Mouse (Mus musculus): ENCODE results near the gene Ttll9. TPM values are rescaled to one million over a fixed set of nuclear protein-coding genes. Genes with fewer than 3 reads are reported as not detected.

Ttll9 gene
- polyA plus RNA-seq, 1 experiment from 2014 or later: 5.5 TPM

- H3K27me3 ChIP-seq: no peaks in the 10 kb centered on the region
- H3K9me3 ChIP-seq: no peaks in the 10 kb centered on the region
- no peak for ATAC-seq (ENCODE audit: low FRiP score)
- no peak overlapping the region for H3K9ac ChIP-seq
- H3K4me1 ChIP-seq (replicated peaks): no peaks in the 10 kb centered on the region
- no peaks in the 10 kb centered on the region for H3K36me3 ChIP-seq
- H3K27ac ChIP-seq: no peak overlapping the region
- H3K4me3 ChIP-seq: no peak overlapping the region
- 78% methylated on average over 4 of the region's 4 CpGs for WGBS
- no peak overlapping the region for H3K4me2 ChIP-seq
Observed at GRCm38 (mm10) chr2:152997046-152997445, 34.8 kb downstream of the Ttll9 start.

GRCm38 (mm10) chr2:153002492-153003248, 40.4 kb downstream of the Ttll9 start:
- H3K9me3 ChIP-seq: no peaks in the 10 kb centered on the region
- 87% methylated on average over 15 of the region's 15 CpGs for WGBS
- no peak overlapping the region for H3K27ac ChIP-seq
- ATAC-seq (ENCODE audit: low FRiP score): no peak
- no peak overlapping the region for H3K9ac ChIP-seq
- no peak overlapping the region for H3K4me2 ChIP-seq
- no peaks in the 10 kb centered on the region for H3K27me3 ChIP-seq
- H3K4me1 ChIP-seq (replicated peaks): peaks cover 5% of the 10 kb centered on the region
- no peak overlapping the region for H3K4me3 ChIP-seq
- H3K36me3 ChIP-seq: peaks cover 19% of the 10 kb centered on the region

- H3K4me1 ChIP-seq (replicated peaks): peaks cover 5% of the 10 kb centered on the region
- no peaks in the 10 kb centered on the region for H3K9me3 ChIP-seq
- no peak overlapping the region for H3K9ac ChIP-seq
- H3K4me3 ChIP-seq: no peak overlapping the region
- H3K27me3 ChIP-seq: no peaks in the 10 kb centered on the region
- no peak overlapping the region for H3K27ac ChIP-seq
- H3K36me3 ChIP-seq: peaks cover 30% of the 10 kb centered on the region
- 47% methylated on average over 13 of the region's 13 CpGs for WGBS
- no peak overlapping the region for H3K4me2 ChIP-seq
- ATAC-seq (ENCODE audit: low FRiP score): no peak
Observed at GRCm38 (mm10) chr2:153003681-153004338, 41.5 kb downstream of the Ttll9 start.

GRCm38 (mm10) chr2:153005981-153006380, 43.7 kb downstream of the Ttll9 start:
- no peak overlapping the region for H3K9ac ChIP-seq
- 90% methylated on average over 3 of the region's 3 CpGs for WGBS
- no peak overlapping the region for H3K27ac ChIP-seq
- peaks cover 5% of the 10 kb centered on the region for H3K4me1 ChIP-seq (replicated peaks)
- H3K4me2 ChIP-seq: no peak overlapping the region
- H3K4me3 ChIP-seq: no peak overlapping the region
- H3K36me3 ChIP-seq: peaks cover 51% of the 10 kb centered on the region
- no peaks in the 10 kb centered on the region for H3K9me3 ChIP-seq
- no peaks in the 10 kb centered on the region for H3K27me3 ChIP-seq
- no peak for ATAC-seq (ENCODE audit: low FRiP score)

DNA sequence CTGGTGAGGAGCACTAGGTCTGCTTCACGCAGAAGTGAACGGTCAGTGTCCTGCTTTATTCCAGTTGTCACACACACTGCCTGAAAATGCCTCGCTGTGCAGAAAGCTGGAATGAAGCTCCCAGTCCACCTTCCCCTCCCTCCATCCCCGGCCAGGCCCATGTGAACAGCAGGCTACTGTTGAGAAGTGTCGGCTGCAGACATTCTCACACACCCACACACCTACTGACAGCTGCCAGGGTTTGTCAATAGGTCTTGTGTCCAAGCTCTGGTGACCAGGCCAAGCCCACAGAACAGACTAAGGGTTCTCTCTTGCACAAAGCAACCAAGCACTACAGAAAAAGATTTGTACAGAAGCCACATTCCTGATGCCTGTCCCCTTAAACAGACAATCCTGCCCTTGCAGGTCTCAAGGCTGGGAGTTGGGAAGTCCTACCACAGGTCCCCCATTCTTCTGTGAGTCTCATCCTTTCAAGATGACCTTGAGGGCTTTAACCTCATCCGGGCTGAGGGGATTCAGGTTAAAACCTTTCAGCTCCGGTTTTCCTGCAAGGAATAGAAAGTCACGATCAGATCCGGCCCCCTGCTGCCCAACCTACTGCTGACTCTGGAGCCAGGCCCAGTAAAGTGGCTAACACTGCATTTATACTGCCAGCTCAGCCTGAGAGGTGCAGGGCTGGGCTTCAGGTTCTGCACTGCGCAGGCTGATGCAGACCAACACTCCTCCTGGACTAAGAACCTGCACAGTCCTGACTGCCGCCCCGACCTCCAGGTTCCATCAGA, 47.1 kb downstream of the Ttll9 start:
- Histone ChIP-seq H3K27me3 (no peaks in the 10 kb centered on the region), H3K9ac (no peak overlapping the region), H3K4me1 (replicated peaks) (peaks cover 13% of the 10 kb centered on the region), H3K4me2 (no peak overlapping the region), H3K9me3 (no peaks in the 10 kb centered on the region), H3K36me3 (peaks cover 79% of the 10 kb centered on the region), H3K4me3 (no peak overlapping the region), H3K27ac (no peak overlapping the region)
- ATAC-seq (ENCODE audit: low FRiP score): no peak
- WGBS: 91% methylated on average over 12 of the region's 12 CpGs

GRCm38 (mm10) chr2:153013724-153014515, 51.6 kb downstream of the Ttll9 start:
- Histone ChIP-seq H3K9me3 (no peaks in the 10 kb centered on the region), H3K27me3 (peaks cover 15% of the 10 kb centered on the region), H3K36me3 (peaks cover 48% of the 10 kb centered on the region), H3K27ac (no peak overlapping the region), H3K9ac (peak overlapping the region; percentile 93), H3K4me2 (peak overlapping the region; percentile 96), H3K4me3 (peak overlapping the region; percentile 93), H3K4me1 (replicated peaks) (peaks cover 24% of the 10 kb centered on the region)
- ATAC-seq (ENCODE audit: low FRiP score): no peak
- 95% methylated on average over 11 of the region's 11 CpGs for WGBS

DNA sequence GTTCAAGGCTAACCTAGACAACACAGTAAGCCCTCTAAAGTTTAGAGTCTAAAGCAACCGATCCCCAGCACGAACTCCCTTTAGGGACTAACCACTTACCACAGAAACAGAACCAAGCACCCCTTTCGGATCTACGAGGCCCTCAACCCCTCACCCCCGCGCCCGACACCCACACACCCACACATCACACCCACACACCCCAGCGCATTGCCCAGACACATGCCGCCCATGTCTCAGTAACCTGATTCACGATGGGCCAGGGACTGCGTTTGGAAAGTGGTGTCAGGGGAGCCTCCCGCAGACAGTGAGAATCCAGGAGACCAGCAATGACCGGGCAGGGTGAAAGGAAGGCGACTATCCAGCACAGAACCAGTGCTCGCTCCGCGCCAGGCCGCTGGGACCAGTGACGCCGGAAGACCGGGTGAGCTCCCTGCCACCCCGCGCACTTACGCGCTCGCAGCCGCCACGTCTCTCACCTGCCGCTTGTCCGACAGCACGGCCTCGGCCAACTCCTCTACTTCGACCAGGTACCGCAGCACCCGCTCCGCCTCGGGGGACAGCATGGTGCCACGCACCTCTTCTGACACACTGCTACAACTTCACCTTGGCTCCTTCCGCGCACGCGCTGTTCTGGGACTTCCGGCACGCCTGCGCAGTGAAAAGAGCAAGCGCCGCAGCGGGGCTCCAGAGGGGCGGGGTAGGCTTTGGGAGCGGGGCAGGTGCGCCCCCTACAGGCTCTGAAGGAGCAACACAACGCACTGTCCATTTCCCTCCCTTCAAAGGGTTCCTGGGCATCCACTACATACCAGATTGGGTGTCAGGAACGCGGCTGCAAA, 52.7 kb downstream of the Ttll9 start, which contains the start of gene Pdrg1:
Gene Pdrg1, minus strand, starts transcription at position 670 of the 836 bp plus-strand sequence.
- H3K4me1 ChIP-seq (replicated peaks): peaks cover 24% of the 10 kb centered on the region
- WGBS: 2% methylated on average over 54 of the region's 54 CpGs
- peak within 1 kb of the TSS; percentile 55 for H3K27ac ChIP-seq
- H3K9ac ChIP-seq: peak within 1 kb of the TSS; percentile 93
- peak within 1 kb of the TSS; percentile 93 for H3K4me3 ChIP-seq
- H3K36me3 ChIP-seq: peaks cover 37% of the 10 kb centered on the region
- peak within 1 kb of the TSS; percentile 96 for H3K4me2 ChIP-seq
- no peaks in the 10 kb centered on the region for H3K9me3 ChIP-seq
- H3K27me3 ChIP-seq: peaks cover 15% of the 10 kb centered on the region
- peak; percentile 93 for ATAC-seq (ENCODE audit: low FRiP score)

- H3K4me3 ChIP-seq: peak overlapping the region; percentile 93; the same call in 1 of the 2 replicates
- peak overlapping the region; percentile 96 for H3K4me2 ChIP-seq
- WGBS: 43% methylated on average over 8 of the region's 8 CpGs
- H3K27ac ChIP-seq: peak overlapping the region; percentile 55
- peak overlapping the region; percentile 57 for H3K9ac ChIP-seq
- H3K9me3 ChIP-seq: no peaks in the 10 kb centered on the region
- H3K36me3 ChIP-seq: peaks cover 29% of the 10 kb centered on the region
- H3K27me3 ChIP-seq: peaks cover 15% of the 10 kb centered on the region
- peaks cover 24% of the 10 kb centered on the region for H3K4me1 ChIP-seq (replicated peaks)
- ATAC-seq (ENCODE audit: low FRiP score): peak; percentile 64; the same call in 1 of the 2 replicates
Observed at GRCm38 (mm10) chr2:153015804-153016203, 53.5 kb downstream of the Ttll9 start.

GRCm38 (mm10) chr2:153016786-153017185, 54.5 kb downstream of the Ttll9 start:
- Histone ChIP-seq H3K9me3 (no peaks in the 10 kb centered on the region), H3K4me2 (no peak overlapping the region), H3K4me1 (replicated peaks) (peaks cover 24% of the 10 kb centered on the region), H3K9ac (peak overlapping the region; percentile 51; the same call in 1 of the 2 replicates), H3K27ac (no peak overlapping the region), H3K4me3 (no peak overlapping the region), H3K36me3 (peaks cover 20% of the 10 kb centered on the region), H3K27me3 (peaks cover 15% of the 10 kb centered on the region)
- no peak for ATAC-seq (ENCODE audit: low FRiP score)
- 52% methylated on average over 5 of the region's 5 CpGs for WGBS

DNA sequence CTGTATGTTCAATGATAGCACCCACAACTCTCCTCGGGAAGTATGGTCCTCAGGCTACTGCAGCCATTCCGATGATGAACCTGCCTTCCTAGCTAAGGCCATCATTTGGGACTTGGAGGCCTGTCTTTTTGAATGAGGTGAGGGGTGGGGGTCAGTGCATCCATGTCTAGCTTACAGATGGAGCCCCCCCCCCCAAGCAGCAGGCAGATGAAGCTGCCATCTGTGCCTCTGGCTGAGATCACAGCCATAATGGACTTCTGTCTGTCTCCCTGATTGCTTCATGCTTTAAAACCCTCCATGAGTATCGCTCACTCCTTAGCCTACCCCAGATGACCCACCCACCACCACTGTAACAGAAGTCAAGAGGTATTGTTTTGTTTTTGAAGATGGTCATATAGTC, 57.1 kb downstream of the Ttll9 start:
- 82% methylated on average over 3 of the region's 3 CpGs for WGBS
- H3K9me3 ChIP-seq: no peaks in the 10 kb centered on the region
- peaks cover 11% of the 10 kb centered on the region for H3K4me1 ChIP-seq (replicated peaks)
- no peak overlapping the region for H3K4me2 ChIP-seq
- peaks cover 15% of the 10 kb centered on the region for H3K27me3 ChIP-seq
- no peak overlapping the region for H3K27ac ChIP-seq
- H3K36me3 ChIP-seq: no peaks in the 10 kb centered on the region
- H3K4me3 ChIP-seq: no peak overlapping the region
- ATAC-seq (ENCODE audit: low FRiP score): no peak
- H3K9ac ChIP-seq: no peak overlapping the region

DNA sequence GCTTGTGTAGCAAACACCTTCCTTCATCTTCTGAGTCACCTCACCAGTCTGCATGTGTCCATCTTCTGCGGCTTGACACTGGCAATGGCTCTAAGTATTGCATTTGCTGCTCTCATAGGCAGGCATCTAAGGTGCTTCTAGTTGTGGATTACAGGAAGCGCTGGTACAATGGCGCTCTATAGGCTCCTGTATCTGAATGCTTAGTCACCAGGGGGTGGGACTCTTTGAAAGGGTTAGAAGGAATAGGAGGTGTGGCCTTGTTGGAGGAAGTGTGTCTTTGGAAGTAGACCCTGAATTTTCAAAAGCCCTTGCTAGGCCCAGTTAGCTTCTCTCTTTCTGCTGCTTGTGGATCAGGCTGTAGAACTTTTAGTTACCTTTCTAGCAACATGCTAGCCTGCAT, 58.9 kb downstream of the Ttll9 start:
- Histone ChIP-seq H3K4me1 (replicated peaks) (peaks cover under 1% of the 10 kb centered on the region; the same call in 1 of the 2 replicates), H3K36me3 (no peaks in the 10 kb centered on the region), H3K4me2 (no peak overlapping the region), H3K9ac (no peak overlapping the region), H3K27ac (no peak overlapping the region), H3K27me3 (peaks cover 20% of the 10 kb centered on the region), H3K4me3 (no peak overlapping the region), H3K9me3 (no peaks in the 10 kb centered on the region)
- WGBS: 59% methylated on average over 3 of the region's 3 CpGs
- no peak for ATAC-seq (ENCODE audit: low FRiP score)
